Mouse (Mus musculus): ENCODE measurements around the gene Prrx1. TPM values are rescaled to one million over a fixed set of nuclear protein-coding genes. Genes with fewer than 3 reads are reported as not detected.

The Prrx1 gene
- total RNA-seq, 1 experiment, result 1.1 TPM

- H3K9me3 ChIP-seq (ENCODE audit: control insufficient read depth, insufficient read depth, low read depth, low read length), result no peaks in the 10 kb centered on the region
- in situ Hi-C loops (cut with MboI; ENCODE audit: low sequenced_read_pairs in 2 of 2, unreplicated experiment in 2 of 2), result no loop called here
- no peak overlapping the region for H3K4me3 ChIP-seq (ENCODE audit: insufficient read depth in 1 of 2, low read depth in 1 of 2, low read length in 2 of 2, poor library complexity in 1 of 2, severe bottlenecking in 1 of 2)
- TF ChIP-seq MAFK (IDR thresholded peaks at IDR 0.05; ENCODE audit: insufficient read depth, low read depth, low read length) (no peak), ZNF384 (IDR thresholded peaks at IDR 0.05; ENCODE audit: low read depth, low read length) (no peak), HCFC1 (IDR thresholded peaks at IDR 0.05; ENCODE audit: borderline replicate concordance, insufficient read depth, low read length) (no peak), ZC3H11A (IDR thresholded peaks at IDR 0.05; ENCODE audit: borderline replicate concordance, low read depth, low read length) (no peak), CHD2 (IDR thresholded peaks at IDR 0.05; ENCODE audit: low read depth, low read length) (no peak)
- no peak overlapping the region for H3K9ac ChIP-seq (ENCODE audit: insufficient read depth, low read depth, low read length, poor library complexity, severe bottlenecking)
- no peak for DNase-seq (ENCODE audit: low read depth, low spot score)
- no peaks in the 10 kb centered on the region for H3K4me1 ChIP-seq (ENCODE audit: control insufficient read depth in 2 of 2, insufficient read depth in 2 of 2, low read length in 2 of 2, poor library complexity in 1 of 2)
- no peaks in the 10 kb centered on the region for H3K36me3 ChIP-seq (ENCODE audit: control insufficient read depth, insufficient read depth, low read length, poor library complexity, severe bottlenecking)
- H3K27ac ChIP-seq (ENCODE audit: insufficient read depth, low read depth, low read length, poor library complexity, severe bottlenecking), result no peak overlapping the region
Observed at GRCm38 (mm10) chr1:163358165-163358564, 44.7 kb upstream of the Prrx1 start.

GRCm38 (mm10) chr1:163357733-163358132, 44.2 kb upstream of the Prrx1 start:
- Histone ChIP-seq H3K27ac (ENCODE audit: insufficient read depth, low read depth, low read length, poor library complexity, severe bottlenecking) (no peak overlapping the region), H3K36me3 (ENCODE audit: control insufficient read depth, insufficient read depth, low read length, poor library complexity, severe bottlenecking) (no peaks in the 10 kb centered on the region), H3K4me3 (ENCODE audit: insufficient read depth in 1 of 2, low read depth in 1 of 2, low read length in 2 of 2, poor library complexity in 1 of 2, severe bottlenecking in 1 of 2) (no peak overlapping the region), H3K9me3 (ENCODE audit: control insufficient read depth, insufficient read depth, low read depth, low read length) (no peaks in the 10 kb centered on the region), H3K4me1 (ENCODE audit: control insufficient read depth in 2 of 2, insufficient read depth in 2 of 2, low read length in 2 of 2, poor library complexity in 1 of 2) (no peaks in the 10 kb centered on the region), H3K9ac (ENCODE audit: insufficient read depth, low read depth, low read length, poor library complexity, severe bottlenecking) (no peak overlapping the region)
- in situ Hi-C loops (cut with MboI; ENCODE audit: low sequenced_read_pairs in 2 of 2, unreplicated experiment in 2 of 2), result no loop called here
- TF ChIP-seq MAFK (IDR thresholded peaks at IDR 0.05; ENCODE audit: insufficient read depth, low read depth, low read length) (no peak), CHD2 (IDR thresholded peaks at IDR 0.05; ENCODE audit: low read depth, low read length) (no peak)
- DNase-seq (ENCODE audit: low read depth, low spot score), result no peak

GRCm38 (mm10) chr1:163356167-163356566, 42.7 kb upstream of the Prrx1 start:
- TF ChIP-seq CHD2 (IDR thresholded peaks at IDR 0.05; ENCODE audit: low read depth, low read length) (no peak), MAFK (IDR thresholded peaks at IDR 0.05; ENCODE audit: insufficient read depth, low read depth, low read length) (no peak), HCFC1 (IDR thresholded peaks at IDR 0.05; ENCODE audit: borderline replicate concordance, insufficient read depth, low read length) (no peak), ZC3H11A (IDR thresholded peaks at IDR 0.05; ENCODE audit: borderline replicate concordance, low read depth, low read length) (no peak), ZNF384 (IDR thresholded peaks at IDR 0.05; ENCODE audit: low read depth, low read length) (no peak)
- H3K4me1 ChIP-seq (ENCODE audit: control insufficient read depth in 2 of 2, insufficient read depth in 2 of 2, low read length in 2 of 2, poor library complexity in 1 of 2), result no peaks in the 10 kb centered on the region
- in situ Hi-C loops (cut with MboI; ENCODE audit: low sequenced_read_pairs in 2 of 2, unreplicated experiment in 2 of 2), result no loop called here
- no peaks in the 10 kb centered on the region for H3K36me3 ChIP-seq (ENCODE audit: control insufficient read depth, insufficient read depth, low read length, poor library complexity, severe bottlenecking)
- H3K4me3 ChIP-seq (ENCODE audit: insufficient read depth in 1 of 2, low read depth in 1 of 2, low read length in 2 of 2, poor library complexity in 1 of 2, severe bottlenecking in 1 of 2), result no peak overlapping the region
- DNase-seq (ENCODE audit: low read depth, low spot score), result no peak
- no peak overlapping the region for H3K27ac ChIP-seq (ENCODE audit: insufficient read depth, low read depth, low read length, poor library complexity, severe bottlenecking)
- H3K9ac ChIP-seq (ENCODE audit: insufficient read depth, low read depth, low read length, poor library complexity, severe bottlenecking), result no peak overlapping the region
- H3K9me3 ChIP-seq (ENCODE audit: control insufficient read depth, insufficient read depth, low read depth, low read length), result no peaks in the 10 kb centered on the region

- H3K36me3 ChIP-seq (ENCODE audit: control insufficient read depth, insufficient read depth, low read length, poor library complexity, severe bottlenecking), result no peaks in the 10 kb centered on the region
- no peaks in the 10 kb centered on the region for H3K4me1 ChIP-seq (ENCODE audit: control insufficient read depth in 2 of 2, insufficient read depth in 2 of 2, low read length in 2 of 2, poor library complexity in 1 of 2)
- in situ Hi-C loops (cut with MboI; ENCODE audit: low sequenced_read_pairs in 2 of 2, unreplicated experiment in 2 of 2), result no loop called here
- no peak overlapping the region for H3K27ac ChIP-seq (ENCODE audit: insufficient read depth, low read depth, low read length, poor library complexity, severe bottlenecking)
- TF ChIP-seq HCFC1 (IDR thresholded peaks at IDR 0.05; ENCODE audit: borderline replicate concordance, insufficient read depth, low read length) (no peak), ZNF384 (IDR thresholded peaks at IDR 0.05; ENCODE audit: low read depth, low read length) (no peak), ZC3H11A (IDR thresholded peaks at IDR 0.05; ENCODE audit: borderline replicate concordance, low read depth, low read length) (no peak), MAFK (IDR thresholded peaks at IDR 0.05; ENCODE audit: insufficient read depth, low read depth, low read length) (no peak), CHD2 (IDR thresholded peaks at IDR 0.05; ENCODE audit: low read depth, low read length) (no peak)
- H3K9ac ChIP-seq (ENCODE audit: insufficient read depth, low read depth, low read length, poor library complexity, severe bottlenecking), result no peak overlapping the region
- no peaks in the 10 kb centered on the region for H3K9me3 ChIP-seq (ENCODE audit: control insufficient read depth, insufficient read depth, low read depth, low read length)
- no peak for DNase-seq (ENCODE audit: low read depth, low spot score)
- no peak overlapping the region for H3K4me3 ChIP-seq (ENCODE audit: insufficient read depth in 1 of 2, low read depth in 1 of 2, low read length in 2 of 2, poor library complexity in 1 of 2, severe bottlenecking in 1 of 2)
Observed at GRCm38 (mm10) chr1:163355626-163356156, 42.2 kb upstream of the Prrx1 start.

- TF ChIP-seq MAFK (IDR thresholded peaks at IDR 0.05; ENCODE audit: insufficient read depth, low read depth, low read length) (no peak), HCFC1 (IDR thresholded peaks at IDR 0.05; ENCODE audit: borderline replicate concordance, insufficient read depth, low read length) (no peak), ZNF384 (IDR thresholded peaks at IDR 0.05; ENCODE audit: low read depth, low read length) (no peak), ZC3H11A (IDR thresholded peaks at IDR 0.05; ENCODE audit: borderline replicate concordance, low read depth, low read length) (no peak), CHD2 (IDR thresholded peaks at IDR 0.05; ENCODE audit: low read depth, low read length) (no peak)
- Histone ChIP-seq H3K4me1 (ENCODE audit: control insufficient read depth in 2 of 2, insufficient read depth in 2 of 2, low read length in 2 of 2, poor library complexity in 1 of 2) (no peaks in the 10 kb centered on the region), H3K9ac (ENCODE audit: insufficient read depth, low read depth, low read length, poor library complexity, severe bottlenecking) (no peak overlapping the region), H3K4me3 (ENCODE audit: insufficient read depth in 1 of 2, low read depth in 1 of 2, low read length in 2 of 2, poor library complexity in 1 of 2, severe bottlenecking in 1 of 2) (no peak overlapping the region), H3K9me3 (ENCODE audit: control insufficient read depth, insufficient read depth, low read depth, low read length) (no peaks in the 10 kb centered on the region), H3K36me3 (ENCODE audit: control insufficient read depth, insufficient read depth, low read length, poor library complexity, severe bottlenecking) (no peaks in the 10 kb centered on the region), H3K27ac (ENCODE audit: insufficient read depth, low read depth, low read length, poor library complexity, severe bottlenecking) (no peak overlapping the region)
- no peak for DNase-seq (ENCODE audit: low read depth, low spot score)
- in situ Hi-C loops (cut with MboI; ENCODE audit: low sequenced_read_pairs in 2 of 2, unreplicated experiment in 2 of 2), result no loop called here
Observed at GRCm38 (mm10) chr1:163350988-163351387, 37.5 kb upstream of the Prrx1 start.

All from ES-E14 (cell line).